Mouse (Mus musculus) gastrocnemius, postnatal 25 days (tissue): ENCODE data around the gene Hsd17b14. TPM values are rescaled to one million over a fixed set of nuclear protein-coding genes. Genes with fewer than 3 reads are reported as not detected.

Source experiments
- DNase-seq: peaks from one replicate; pipeline ENCODE4 v3.0.0; 2022
- total RNA-seq, 2 experiments: library from RNA; stranded (reverse); gene quantifications; 1 replicate in 1 of 2; 2 replicates in 1 of 2; pipeline ENCODE4 v1.2.3; 2021

Hsd17b14 gene
- total RNA-seq, 2 experiments from 2014 or later = 0.99 to 1.2 TPM

GRCm38 (mm10) chr7:45598960-45599879 is 44.5 kb downstream of the Hsd17b14 start:
- no peak for DNase-seq

DNA sequence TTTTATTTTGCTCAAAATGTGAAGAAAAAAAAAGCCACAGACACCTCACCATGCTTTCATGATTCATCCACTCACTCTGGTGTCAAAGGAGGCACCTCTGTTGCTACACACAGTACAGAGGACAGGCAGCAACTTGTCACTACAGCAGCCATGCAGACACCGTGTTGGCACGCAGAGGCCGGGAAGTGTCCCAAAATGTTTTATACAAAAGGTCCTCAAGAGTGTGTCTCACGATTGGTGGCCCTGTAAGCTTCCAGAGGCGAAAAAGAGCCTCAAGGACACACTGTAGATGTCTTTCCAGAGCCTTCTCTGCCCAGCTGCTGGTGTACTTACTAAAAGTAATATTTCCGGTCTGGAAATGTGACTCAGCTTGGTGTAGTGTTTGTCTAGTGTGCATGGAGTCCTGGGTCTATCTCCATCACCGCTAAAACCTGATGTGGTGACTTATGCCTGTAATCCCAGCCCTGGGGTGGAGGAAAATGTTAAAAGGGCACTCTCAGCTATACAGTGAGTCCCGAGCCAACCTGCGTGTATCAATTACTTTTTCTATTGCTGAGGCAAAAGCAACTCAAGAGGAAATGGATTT is 51.1 kb downstream of the Hsd17b14 start:
- DNase-seq = no peak

GRCm38 (mm10) chr7:45609511-45609910 is 54.8 kb downstream of the Hsd17b14 start:
- DNase-seq = no peak

GRCm38 (mm10) chr7:45616277-45616676 is 61.6 kb downstream of the Hsd17b14 start:
- DNase-seq = no peak

GRCm38 (mm10) chr7:45617042-45617695 is 62.5 kb downstream of the Hsd17b14 start, which contains the start of gene Fut1:
Gene Fut1, plus strand, starts transcription at chr7:45617289.
- no peak for DNase-seq

Other genes with a start within 250 kb of the Hsd17b14 start
- 10 to 100 TPM; 17.0 to 18.3 TPM for gene Trpm4, start 221.1 kb upstream of the Hsd17b14 start, total RNA-seq
- 100 to 1,000 TPM; 812 to 910 TPM for gene Hrc, start 219.6 kb upstream of the Hsd17b14 start, total RNA-seq
- gene Ppfia3, start 187.9 kb upstream of the Hsd17b14 start, total RNA-seq = under 1 TPM; 0.18 to 0.38 TPM
- gene Lin7b, start 184.3 kb upstream of the Hsd17b14 start, total RNA-seq = under 1 TPM in 1 of 2 experiments, not detected in 1; 0.67 TPM
- gene Snrnp70, start 159.2 kb upstream of the Hsd17b14 start, total RNA-seq = 10 to 100 TPM; 76.1 to 78.0 TPM
- 100 to 1,000 TPM in 1 of 2 experiments, 10 to 100 TPM in 1; 73.7 to 107 TPM for gene Kcna7, start 149.2 kb upstream of the Hsd17b14 start, total RNA-seq
- 1 to 10 TPM; 3.9 to 6.6 TPM for gene Ntf5, start 141.2 kb upstream of the Hsd17b14 start, total RNA-seq
- 1 to 10 TPM in 1 of 2 experiments, not detected in 1; 1.6 TPM for gene Lhb, start 134.1 kb upstream of the Hsd17b14 start, total RNA-seq
- gene Gys1, start 120.0 kb upstream of the Hsd17b14 start, total RNA-seq = 100 to 1,000 TPM; 243 to 327 TPM
- 10 to 100 TPM; 23.3 to 23.8 TPM for gene Ruvbl2, start 116.8 kb upstream of the Hsd17b14 start, total RNA-seq
- gene Ftl1, start 95.0 kb upstream of the Hsd17b14 start, total RNA-seq = 100 to 1,000 TPM; 125 to 149 TPM
- gene Bax, start 88.0 kb upstream of the Hsd17b14 start, total RNA-seq = 10 to 100 TPM; 15.6 to 16.9 TPM
- gene Tulp2, start 73.0 kb upstream of the Hsd17b14 start, total RNA-seq = not detected
- gene Gm45808, start 68.1 kb upstream of the Hsd17b14 start, total RNA-seq = 1 to 10 TPM; 4.3 to 10.0 TPM
- gene Dhdh, start 66.1 kb upstream of the Hsd17b14 start, total RNA-seq = 10 to 100 TPM; 12.3 to 12.6 TPM
- gene Nucb1, start 44.5 kb upstream of the Hsd17b14 start, total RNA-seq = 10 to 100 TPM; 60.8 to 73.2 TPM
- gene Ppp1r15a, start 28.6 kb upstream of the Hsd17b14 start, total RNA-seq = 10 to 100 TPM; 13.8 to 19.2 TPM
- gene Plekha4, start 28.6 kb upstream of the Hsd17b14 start, total RNA-seq = 1 to 10 TPM; 7.5 to 8.5 TPM
- 10 to 100 TPM; 56.3 to 63.9 TPM for gene Bcat2, start 15.3 kb downstream of the Hsd17b14 start, total RNA-seq
- gene Fgf21, start 60.6 kb downstream of the Hsd17b14 start, total RNA-seq = not detected
- gene Fut1, start 62.4 kb downstream of the Hsd17b14 start, total RNA-seq = not detected
- gene Izumo1, start 66.9 kb downstream of the Hsd17b14 start, total RNA-seq = not detected
- gene Rasip1, start 72.6 kb downstream of the Hsd17b14 start, total RNA-seq = 1 to 10 TPM; 6.1 to 8.5 TPM
- 10 to 100 TPM; 39.0 to 46.1 TPM for gene Mamstr, start 85.1 kb downstream of the Hsd17b14 start, total RNA-seq
- gene Fut2, start 111.5 kb downstream of the Hsd17b14 start, total RNA-seq = under 1 TPM; 0.19 to 0.61 TPM
- under 1 TPM; 0.38 to 0.75 TPM for gene Ntn5, start 129.1 kb downstream of the Hsd17b14 start, total RNA-seq
- under 1 TPM in 1 of 2 experiments, not detected in 1; 0.16 TPM for gene Sec1, start 139.5 kb downstream of the Hsd17b14 start, total RNA-seq
- 10 to 100 TPM in 1 of 2 experiments, 1 to 10 TPM in 1; 4.9 to 11.2 TPM for gene Car11, start 144.9 kb downstream of the Hsd17b14 start, total RNA-seq
- 100 to 1,000 TPM in 1 of 2 experiments, 10 to 100 TPM in 1; 14.3 to 121 TPM for gene Dbp, start 150.2 kb downstream of the Hsd17b14 start, total RNA-seq
- gene Rpl18, start 160.6 kb downstream of the Hsd17b14 start, total RNA-seq = 100 to 1,000 TPM; 433 to 449 TPM
- gene Sphk2, start 163.1 kb downstream of the Hsd17b14 start, total RNA-seq = 10 to 100 TPM in 1 of 2 experiments, 1 to 10 TPM in 1; 8.5 to 12.7 TPM
- gene Fam83e, start 166.3 kb downstream of the Hsd17b14 start, total RNA-seq = under 1 TPM; 0.13 to 0.29 TPM
- not detected for gene Spaca4, start 170.9 kb downstream of the Hsd17b14 start, total RNA-seq
- gene Lmtk3, start 228.8 kb downstream of the Hsd17b14 start, total RNA-seq = under 1 TPM in 1 of 2 experiments, not detected in 1; 0.19 TPM
- not detected for gene Sult2b1, start 229.8 kb downstream of the Hsd17b14 start, total RNA-seq